Mouse (Mus musculus) right cerebral cortex, postnatal 4 days (tissue): ENCODE measurements around the gene Ninj1.

Experiments
- DNase-seq: peaks from one replicate; pipeline ENCODE4 v3.0.0-alpha.2; 2022

Ninj1 gene

DNA sequence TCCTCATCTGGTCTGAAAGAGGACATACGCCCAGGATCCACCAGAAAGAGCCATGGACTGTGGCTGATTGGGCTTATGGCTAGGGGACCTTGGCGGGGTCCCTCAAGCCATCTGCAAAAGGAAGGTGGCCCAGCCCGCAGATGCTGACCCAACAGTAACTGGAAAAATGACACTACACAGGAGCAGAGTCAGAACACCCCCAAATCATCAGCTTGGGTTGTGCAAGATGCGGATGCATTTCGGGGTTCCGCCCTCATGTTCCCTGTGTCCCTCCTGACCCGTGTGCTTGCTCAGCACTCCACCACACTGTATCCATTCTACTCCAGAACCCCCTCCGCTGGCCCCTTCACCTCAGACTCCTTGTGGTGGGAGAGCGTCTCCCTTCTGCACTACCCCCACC, 11.4 kb downstream of the Ninj1 start:
- DNase-seq, result no peak

DNA sequence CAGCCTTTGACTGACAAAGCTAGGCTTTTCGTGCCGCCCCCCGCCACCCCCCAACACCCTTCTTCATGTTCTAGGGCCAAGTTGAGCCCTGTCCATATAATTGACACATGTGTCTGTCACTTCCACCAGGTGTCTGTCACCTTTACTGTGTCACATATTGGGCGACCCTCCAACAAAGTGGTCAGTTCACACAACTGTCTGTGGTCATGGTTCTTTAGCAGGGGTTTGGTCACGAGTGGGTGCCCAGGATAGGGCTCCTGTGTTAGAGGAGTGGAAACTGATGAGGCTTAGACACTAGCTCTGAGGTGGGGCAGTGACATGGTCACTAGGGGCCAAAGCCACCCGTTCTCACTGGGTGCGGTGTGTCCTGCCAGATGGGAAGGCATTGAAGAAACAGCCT, 12.6 kb downstream of the Ninj1 start:
- DNase-seq, result no peak

DNA sequence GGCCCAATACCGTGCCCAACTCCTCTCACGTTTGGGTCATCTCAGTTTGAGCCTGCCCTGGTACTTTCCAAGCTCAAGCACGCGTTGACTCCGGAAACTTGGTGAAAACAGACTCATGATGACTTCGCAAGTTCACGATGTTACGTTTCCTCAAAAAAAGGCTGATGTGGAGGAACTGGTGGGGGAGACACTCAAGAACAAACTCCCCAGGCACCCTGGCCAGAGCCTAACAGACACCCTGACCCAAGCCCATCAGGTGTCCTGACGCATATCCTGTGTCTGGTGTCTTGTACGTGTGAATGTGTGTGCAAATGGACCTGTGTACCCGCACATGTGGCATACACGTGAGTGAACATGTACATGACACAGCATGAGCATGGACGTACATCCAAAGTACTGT, 13.4 kb downstream of the Ninj1 start:
- DNase-seq, result no peak

DNA sequence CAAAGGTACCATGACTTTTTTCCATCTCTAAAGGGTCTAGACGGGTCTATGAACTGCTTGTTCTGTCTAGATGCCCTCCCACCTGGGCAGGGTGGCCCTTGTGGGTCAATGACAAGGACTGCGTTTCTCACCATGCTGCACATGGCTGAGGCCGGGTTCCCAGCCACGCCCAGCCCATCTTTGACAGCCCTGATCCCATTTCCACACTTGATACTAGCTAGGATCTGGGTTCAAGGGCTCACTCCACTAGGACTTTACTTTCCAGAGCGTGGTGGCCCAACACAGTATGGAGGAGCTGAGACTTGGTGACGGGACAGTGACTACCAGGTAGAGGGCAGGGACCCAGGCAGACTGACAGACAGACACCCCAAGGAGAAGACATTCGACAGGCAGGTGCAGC, 15.3 kb downstream of the Ninj1 start:
- no peak for DNase-seq

DNA sequence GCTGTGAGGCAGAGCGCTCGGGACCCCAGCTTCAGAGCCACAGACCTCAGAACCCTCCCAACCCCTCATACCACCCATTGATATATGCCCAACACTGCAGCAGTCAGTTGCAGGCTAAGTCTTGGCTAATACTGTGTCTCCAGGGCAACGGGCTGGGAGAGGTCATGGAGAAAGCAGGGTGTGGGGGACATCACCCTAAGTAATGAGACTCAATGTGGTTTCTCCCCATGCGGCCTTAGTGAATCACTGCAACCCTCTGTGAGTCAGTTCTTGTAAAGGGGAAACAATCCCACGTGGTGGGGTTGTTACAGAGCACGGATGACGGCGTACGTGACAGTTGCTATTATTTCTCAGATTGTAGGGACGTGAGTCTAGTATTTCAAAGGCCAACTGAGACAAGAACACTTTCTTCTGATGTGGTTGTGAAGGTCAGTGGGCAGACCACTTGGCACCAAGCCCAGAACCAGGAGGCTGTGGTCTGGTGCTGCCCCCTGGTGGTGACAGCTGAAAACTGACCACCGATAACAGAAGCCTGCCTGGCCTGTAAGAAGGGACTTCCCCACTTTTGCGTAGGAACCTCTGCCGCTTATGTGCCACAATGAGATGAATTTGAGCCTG, 18.2 kb downstream of the Ninj1 start:
- peak; percentile 87 for DNase-seq

DNA sequence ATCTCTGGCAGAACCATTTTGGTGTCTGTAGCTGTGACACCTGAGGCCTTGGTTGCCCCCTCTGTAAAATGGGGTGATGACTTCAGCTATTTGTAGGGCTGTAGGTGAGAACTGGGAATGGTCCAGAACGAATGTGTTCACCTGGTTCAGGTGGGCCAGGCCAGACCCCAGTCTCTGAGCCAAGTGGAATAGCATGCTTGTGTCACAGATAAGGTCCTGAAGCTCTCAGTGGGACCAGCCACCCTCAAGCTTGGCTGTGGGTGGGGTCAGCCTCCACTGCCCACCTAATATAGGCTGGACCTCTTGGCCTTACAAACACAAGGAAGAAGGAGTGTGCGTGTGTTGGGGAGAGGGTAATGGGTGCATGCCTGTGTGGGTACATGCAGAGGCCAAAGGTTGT, 19.1 kb downstream of the Ninj1 start:
- no peak for DNase-seq

DNA sequence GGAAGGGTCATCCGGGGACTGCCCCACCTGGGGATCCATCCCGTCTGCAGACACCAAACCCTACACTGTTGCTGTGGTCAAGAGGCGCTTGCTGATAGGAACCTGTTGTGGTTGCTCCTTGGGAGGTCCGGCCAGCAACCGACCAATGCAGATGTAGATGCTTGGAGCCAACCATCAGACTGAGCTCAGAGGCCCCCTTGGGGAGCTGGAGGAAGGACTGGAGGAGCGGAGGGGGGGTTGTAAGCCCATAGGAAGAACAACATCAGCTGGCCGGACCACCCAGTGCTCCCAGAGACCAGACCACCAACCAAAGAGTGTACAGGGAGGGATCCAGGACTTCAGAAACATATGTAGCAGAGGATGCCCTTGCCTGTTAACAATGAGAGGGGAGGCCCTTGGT, 22.0 kb downstream of the Ninj1 start:
- no peak for DNase-seq

DNA sequence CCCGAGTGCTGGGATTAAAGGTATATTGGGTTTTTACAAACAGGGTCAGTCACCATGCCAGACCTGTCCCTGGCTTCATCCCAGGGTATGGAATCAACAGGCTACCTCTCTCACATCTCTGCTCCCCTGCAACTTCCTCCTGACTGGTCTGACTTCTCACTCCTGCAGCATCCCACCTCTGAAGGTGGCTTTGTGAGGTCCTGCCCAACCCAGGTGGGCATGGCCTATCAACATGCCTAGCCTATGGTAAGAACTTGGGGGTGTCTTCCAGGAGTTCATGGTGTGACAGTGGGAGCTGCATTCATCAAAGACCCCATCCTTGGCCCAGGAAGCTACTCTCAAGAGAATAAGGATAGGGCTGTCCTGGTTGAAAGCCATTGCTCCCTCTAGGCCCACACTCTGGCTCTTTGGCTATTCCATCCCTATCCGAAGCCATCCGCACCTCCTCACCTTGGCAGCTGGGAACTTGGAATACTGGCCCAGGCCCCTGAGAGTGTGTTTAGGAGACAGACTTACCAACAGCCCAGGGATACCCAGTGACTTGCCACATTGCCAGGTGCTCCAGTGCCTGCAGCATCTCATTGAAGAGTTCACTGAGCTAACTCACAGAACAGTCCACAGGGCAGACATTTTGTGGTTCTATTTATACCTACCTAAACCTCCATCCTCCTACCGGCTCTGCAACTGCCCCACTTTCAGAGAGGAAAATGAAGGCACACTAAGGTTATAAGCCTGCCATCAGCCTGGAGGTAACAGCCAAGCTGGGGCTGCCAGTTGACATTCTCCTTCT, 25.6 kb downstream of the Ninj1 start:
- DNase-seq, result no peak

DNA sequence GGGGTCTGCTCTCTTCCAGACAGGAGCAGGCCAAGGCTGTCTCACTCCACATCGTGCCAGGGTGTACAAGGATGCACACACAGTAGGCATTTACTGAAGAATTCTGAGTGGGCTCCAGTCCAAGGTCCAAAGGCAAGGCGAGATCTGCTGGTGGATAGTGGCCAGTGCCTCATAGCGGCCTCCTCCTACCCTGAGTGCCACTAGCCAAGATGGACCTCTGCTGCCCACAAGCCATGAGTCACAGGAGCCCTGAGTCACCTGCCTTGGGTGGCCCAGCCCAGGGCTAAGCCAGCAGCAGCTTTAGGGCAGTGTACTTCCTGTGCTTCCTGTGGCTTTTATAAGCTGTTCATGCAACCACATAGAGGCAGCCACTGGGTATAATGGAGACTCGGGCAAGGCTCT, 26.2 kb downstream of the Ninj1 start:
- DNase-seq, result no peak

DNA sequence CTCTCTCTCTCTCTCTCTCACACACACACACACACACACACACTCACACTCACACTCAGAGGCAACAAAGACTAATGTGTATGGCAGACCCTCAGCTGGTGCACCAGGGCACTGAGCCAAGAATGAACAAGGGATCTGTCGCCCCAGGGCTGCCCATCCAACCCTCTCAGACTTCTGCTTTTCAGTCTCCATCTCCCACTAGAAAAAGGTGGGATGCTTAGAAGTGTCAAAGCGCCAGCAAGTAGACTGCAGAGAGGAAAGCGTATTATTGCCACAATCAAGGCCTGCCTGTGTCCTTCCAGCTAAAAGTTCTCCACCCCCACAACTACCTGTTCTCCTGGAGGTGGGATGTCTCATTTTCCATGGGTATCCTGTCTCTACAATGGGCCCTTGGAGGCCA, 27.2 kb downstream of the Ninj1 start:
- DNase-seq, result no peak

DNA sequence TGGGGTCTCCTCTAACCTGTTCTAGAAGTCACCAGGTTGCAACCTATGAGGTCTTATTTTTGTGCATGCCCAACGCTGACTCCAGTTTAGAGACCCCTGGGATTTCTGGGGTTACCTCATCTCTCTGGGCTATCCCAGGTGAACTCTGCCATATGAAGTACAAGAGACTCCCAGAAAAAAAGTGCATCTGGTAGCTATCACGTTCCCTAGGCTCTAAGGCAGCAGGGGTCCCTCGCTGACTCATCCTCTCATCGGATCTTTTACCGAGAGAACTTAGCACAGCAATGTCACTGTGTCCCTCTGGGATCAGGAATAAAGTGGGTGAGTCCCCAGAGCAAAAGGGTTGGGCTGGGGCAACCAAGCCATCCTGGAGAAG, 27.8 kb downstream of the Ninj1 start:
- no peak for DNase-seq

DNA sequence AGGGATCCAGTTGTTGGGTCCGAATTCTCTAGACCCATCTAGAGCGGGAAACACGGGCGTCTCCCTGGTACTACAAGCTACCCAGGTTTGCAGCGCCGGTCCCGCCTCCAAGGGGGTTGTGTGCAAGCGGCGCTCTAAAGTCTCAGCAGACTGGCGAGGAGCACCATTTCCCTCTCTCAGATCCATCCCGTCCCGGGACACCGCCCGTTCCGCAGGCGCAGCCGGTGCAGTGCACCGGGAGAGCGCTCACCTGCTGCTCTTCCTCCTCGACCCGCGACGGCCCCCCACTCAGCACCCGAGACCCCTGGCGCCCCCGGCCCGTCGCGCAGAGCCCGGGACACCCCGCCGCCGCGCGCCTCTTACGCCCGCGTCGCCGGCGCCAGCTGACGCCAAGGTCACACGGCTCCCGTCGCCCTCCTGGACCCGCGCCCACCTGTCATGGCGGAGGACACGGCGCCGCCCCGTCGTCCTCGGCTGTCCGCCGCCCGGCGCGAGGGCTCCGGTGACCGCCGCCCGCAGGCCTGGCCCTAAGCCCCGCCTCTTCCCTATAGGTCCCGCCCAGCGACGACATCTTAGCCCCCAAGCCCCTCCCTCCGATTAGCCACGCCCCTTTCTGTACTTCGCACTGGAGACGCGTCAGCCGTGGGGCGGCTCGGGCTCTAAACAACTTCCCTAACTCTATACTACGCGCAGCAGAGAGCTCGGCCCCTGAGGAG, 28.4 kb downstream of the Ninj1 start, which contains the start of gene Card19:
Card19 (minus strand) TSS at position 534 of the 716 bp plus-strand sequence.
- DNase-seq, result peak; percentile 81

DNA sequence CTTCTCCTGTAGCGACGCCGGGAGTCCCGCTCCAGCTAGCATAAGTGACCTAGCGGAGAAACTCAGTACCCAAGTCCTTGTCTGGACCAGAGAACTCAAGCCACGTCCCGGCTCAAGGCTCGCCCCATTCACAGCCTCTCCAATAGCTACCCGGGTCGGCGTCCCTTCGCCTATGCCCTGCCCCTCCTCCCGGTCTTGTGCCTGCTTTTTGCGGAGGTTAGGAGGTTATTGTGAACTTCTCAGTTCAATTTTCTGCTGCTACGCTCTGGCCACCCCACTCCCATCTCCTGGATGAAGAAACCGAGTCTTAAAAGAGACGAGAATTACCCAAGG, 28.9 kb downstream of the Ninj1 start:
- DNase-seq, result no peak

DNA sequence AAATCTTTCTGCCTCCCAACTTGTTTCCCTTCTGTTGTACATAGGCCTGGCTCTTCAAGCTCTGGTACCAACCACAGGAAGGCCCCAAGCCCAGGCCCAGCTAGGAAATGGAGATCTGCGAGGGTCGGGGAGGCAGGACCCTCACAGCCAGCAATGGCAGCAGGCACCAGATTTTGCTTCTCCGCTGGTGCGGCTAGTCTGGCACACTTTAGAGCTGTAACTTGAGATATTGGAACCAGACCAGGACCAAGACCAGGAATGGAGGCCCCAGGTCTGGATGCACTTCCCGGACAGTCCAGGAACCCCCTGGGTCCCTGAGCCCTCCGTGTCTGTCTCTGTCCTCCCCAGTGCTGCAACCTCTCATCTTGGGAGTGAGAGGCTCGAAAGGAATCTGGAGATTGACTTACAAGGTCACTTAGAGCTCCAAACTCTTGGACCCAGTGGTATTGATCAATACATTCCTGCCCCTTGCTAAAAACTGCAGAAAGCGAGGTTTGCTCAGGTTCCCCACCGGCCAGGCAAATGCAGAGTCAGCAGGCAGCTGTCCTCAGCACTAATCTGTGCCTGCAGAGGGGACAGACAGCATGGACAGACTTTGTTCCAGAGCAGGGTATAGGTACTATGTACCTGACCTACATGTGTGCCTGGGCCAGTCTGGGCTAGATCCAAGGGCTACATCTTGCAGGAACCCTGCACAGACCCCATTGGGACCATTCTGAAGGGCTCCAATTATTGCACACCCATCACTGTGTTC, 29.7 kb downstream of the Ninj1 start:
- no peak for DNase-seq

DNA sequence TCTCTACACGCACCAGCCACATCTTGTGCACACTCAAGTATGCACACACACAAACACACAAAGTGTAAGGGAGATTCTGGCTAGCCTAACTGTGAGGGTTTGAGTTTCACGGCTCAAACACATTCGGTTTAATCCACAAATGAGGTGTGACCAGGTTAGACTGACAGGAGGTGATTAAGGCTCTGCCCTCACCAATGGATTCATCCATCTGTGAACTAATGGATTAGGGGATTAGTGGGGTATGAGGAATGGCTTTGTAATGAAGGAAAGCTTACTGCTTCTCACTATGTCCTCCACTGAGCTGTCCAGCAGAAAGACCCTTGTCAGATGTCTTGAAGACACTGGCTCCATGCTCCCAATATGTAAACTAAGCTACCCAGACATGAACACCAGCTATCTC, 31.4 kb downstream of the Ninj1 start:
- DNase-seq, result no peak

DNA sequence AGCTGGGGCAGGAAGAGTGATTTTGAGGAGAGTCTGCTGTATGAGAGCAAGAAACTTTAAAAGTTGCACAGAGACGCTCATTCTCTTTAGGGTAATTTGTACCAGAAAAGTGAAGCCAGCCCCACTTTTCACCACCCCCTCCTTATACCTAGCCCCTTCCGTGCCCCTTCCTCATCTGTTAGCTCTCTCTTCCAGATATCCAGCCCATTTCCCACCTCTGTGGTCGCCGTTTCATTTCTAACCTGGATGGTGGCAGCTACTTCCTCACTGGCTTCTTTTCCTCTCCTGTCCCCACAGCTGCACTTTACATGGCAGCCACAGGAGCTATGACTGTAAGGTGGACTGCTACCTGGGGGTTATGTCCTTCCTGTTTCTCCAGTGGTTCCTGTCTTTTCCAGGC, 32.1 kb downstream of the Ninj1 start:
- no peak for DNase-seq

DNA sequence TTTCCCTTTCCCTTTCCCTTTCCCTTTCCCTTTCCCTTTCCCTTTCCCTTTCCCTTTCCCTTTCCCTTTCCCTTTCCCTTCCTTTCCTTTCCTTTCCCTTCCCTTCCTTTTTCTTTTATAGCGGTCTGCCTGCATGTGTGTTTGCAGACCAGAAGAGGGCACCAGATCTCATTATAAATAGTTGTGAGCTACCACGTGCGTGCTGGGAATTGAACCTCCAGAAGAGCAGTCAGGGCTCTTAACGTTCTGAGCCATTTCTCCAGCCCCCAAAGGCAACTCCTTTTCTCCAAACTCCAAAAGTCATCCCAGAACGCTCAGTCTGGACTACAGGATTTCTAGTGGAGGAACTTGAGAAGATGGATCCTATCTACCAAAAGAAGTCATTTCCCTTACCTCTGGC, 33.6 kb downstream of the Ninj1 start:
- DNase-seq, result no peak

DNA sequence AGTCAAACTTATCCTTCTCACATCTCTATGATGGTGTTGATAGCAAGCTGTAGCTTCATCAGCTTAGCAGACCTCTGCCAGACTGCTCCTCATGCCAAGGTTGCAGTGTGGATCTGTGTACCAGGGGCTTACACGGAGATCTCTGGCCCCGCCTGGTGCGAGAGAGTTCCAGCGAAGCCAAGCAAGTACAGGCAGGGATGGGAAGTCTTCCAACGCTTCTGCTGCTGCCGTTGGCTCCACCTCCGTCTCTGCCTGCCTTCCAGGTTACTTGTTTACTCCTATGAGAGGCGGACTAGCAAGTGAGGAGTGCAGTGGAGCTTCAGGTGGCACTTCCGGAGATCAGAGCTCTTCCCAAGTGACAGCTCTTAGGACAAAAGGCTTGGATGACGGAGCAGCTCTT, 37.0 kb downstream of the Ninj1 start:
- no peak for DNase-seq

DNA sequence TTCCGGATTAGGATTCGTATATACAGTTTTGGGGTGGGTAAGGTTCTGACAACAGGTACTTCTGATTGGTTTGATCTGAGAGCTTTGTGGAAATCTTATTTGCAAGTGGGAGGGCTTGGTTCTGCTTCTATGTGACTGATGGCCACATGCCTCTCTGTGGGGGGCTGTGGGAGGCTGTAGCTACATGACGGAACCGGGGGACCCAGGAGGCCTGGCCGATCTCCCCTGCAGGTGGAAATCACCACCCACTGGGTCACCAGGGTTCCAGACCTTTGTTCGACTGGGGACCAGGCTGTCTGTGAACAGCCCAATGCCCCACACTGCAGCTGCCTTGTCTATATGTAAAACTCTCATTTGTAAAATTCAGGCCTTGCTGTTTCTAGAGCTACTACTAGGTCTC, 37.4 kb downstream of the Ninj1 start:
- no peak for DNase-seq

DNA sequence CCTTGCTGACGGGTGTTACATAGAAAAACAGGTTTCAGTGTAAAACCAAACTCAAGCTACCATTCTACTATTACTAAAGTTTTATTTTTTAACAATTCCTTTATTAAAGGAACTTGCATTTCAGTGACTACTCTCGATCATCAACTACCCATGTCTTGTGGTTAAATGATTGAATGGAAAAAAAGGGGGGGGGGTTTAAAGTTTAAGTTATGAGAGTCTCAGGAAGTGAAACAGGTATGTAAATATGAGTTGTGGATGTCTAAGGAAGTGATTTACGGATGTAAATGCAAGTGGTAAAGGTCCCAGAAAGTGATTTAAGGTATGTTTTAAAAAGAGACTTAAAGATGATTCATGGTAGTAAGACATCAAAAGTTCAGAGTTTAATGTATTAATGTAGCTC, 37.9 kb downstream of the Ninj1 start:
- DNase-seq, result no peak

DNA sequence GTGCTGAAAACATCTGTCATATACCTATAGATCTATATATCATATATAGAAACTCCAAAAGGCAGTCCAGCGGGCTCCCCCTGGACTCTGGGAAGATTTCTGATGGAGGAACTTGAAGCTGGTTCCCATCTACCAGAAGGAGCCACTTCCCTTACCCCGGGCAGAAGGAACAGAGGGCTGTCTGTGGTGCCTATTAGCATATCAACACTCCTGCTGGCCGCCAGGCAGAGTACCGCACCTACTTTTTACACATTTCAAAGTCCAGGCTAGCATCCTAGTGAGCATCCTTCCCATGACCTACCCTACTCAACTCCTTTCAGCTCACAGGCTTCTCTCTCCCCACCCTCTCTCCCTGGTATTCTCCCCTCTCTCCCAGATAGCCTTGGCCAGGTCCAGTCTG, 38.3 kb downstream of the Ninj1 start:
- no peak for DNase-seq

DNA sequence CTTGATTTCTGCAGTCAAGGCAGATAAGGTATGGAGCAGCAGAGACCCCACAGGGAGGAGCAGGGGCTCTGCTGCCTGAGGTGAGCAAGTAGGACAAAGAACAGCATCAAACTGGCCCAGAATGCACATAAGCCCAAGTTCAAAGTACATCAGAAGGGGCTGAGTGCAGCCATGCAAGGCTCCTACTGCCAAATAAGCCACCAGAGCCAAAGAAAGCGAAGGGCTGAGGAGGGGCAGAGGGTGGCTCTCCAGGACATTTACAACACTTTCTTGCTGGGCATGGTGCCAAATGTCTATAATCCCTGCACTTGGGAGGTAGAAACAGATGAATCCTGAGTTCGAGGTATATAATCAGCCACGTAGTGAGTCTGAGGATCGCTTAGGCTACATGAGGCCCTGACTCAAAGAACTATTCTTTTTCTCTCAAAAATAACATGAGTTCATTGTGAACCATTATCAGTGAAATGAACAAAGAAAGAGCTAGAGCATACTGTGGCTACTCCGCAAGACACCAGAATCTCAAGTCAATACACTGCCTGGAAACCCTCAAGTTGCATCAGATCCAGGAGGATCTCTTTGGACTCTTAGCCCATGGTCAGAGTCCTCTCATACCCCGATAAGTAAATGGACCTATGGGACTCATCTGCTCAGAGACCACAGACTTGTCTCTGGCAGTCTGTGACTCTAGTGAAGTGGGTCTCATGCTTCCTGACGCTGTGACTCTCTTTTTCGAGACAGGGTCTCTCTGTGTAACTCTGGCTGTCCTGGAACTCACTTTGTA, 46.7 kb downstream of the Ninj1 start:
- no peak for DNase-seq

DNA sequence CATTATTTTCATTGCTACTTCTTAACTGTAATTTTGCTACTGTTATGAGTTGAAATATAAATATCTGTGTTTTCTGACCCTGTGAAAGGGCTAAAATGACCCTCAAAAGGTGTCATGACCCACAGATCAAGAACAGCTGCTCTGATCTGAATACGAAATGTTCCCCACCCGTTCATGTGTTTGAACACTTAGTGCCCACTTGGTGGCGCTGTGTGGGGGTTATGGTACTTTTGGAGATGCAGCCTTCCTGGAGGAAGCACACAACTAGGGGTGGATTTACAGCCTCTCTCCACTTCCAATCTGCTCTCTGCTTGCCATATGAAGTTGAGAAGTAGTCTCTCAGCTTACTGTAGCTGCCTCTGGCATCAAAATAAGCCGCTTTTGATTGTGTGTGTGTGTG, 47.4 kb downstream of the Ninj1 start:
- DNase-seq, result no peak
